31 mouse cellular contexts compared by ENCODE assay signal in the genomic region with DNA sequence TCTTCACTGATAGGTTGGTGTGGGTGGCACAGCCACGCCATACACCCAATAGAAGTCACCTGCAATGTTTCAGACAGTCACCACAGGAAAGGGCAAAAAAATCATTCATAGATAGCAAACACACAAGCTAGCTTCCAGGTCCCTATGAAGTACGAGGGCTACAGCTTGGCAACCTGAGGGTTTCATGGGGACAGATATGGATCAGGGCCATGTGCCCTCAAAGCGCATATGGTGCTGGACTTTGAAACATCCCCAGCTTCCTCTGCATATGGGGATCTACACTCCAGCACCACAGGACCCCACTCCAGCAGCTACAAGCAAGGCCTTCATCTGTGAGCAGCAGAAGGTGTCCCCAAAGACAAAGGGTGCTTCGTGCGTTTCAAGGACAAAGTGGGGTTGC. TPM values are rescaled to one million over a fixed set of nuclear protein-coding genes. Genes with fewer than 3 reads are reported as not detected.
DNase-seq lines count a peak whose midpoint lies in the region; ATAC-seq lines count a peak whose summit lies in the region.
"Had no signal": no experiment of that assay in that cellular context is flagged by ENCODE, and none has a peak within 500 bp of the region (broad histone marks: within the 10 kb centered on the region; RNA-seq: fewer than 3 reads in every experiment).

No protein-coding gene starts in this region.

- H3K27me3 ChIP-seq in heart, embryonic 10.5 days (ENCODE audit: insufficient read depth, poor library complexity, severe bottlenecking) = no peaks in the 10 kb centered on the region
- H3K27me3 ChIP-seq in kidney, embryonic 14.5 days (ENCODE audit: control insufficient read depth, insufficient read depth, low read length) = no peaks in the 10 kb centered on the region
- H3K27me3 ChIP-seq in embryonic facial prominence, embryonic 10.5 days (replicated peaks; ENCODE audit: low read depth, poor library complexity, severe bottlenecking) = no peaks in the 10 kb centered on the region
- H3K27me3 ChIP-seq: embryonic facial prominence, embryonic 15.5 days; forebrain, embryonic 13.5 days; hindbrain, embryonic 12.5 days; neural tube, embryonic 15.5 days; stomach, embryonic 15.5 days had no signal

- DNase-seq in cerebellum, postnatal 14 days = peak; percentile 37 to 62
- DNase-seq in cerebellum, adult 9-10 months = no peak
- no peak for DNase-seq in heart, embryonic 10.5 days (ENCODE audit: low spot score)
- DNase-seq in heart, adult 18-20 months = no peak
- no peak for DNase-seq in kidney, postnatal 36 days
- no peak for DNase-seq in embryonic facial prominence, embryonic 10.5 days (ENCODE audit: low spot score)
- DNase-seq in testis, postnatal 14 days (ENCODE audit: low spot score) = no peak
- DNase-seq: adrenal gland, adult 8-10 months; cerebellum, adult 11-12 months; heart, postnatal 14 days; kidney, adult 9 months; layer of hippocampus, postnatal 36 days; left cerebral cortex, postnatal 4 days; liver; lung, adult 2 months; lung, postnatal 10 days; midbrain, embryonic 14.5 days; retina, postnatal 1 day; right cerebral cortex, postnatal 25 days; thymus, postnatal 14 days had no signal

- peaks cover 2% of the 10 kb centered on the region; the same call in 1 of the 2 replicates for H3K9me3 ChIP-seq in heart, embryonic 10.5 days
- H3K9me3 ChIP-seq in kidney, embryonic 14.5 days (ENCODE audit: control insufficient read depth, low read length) = no peaks in the 10 kb centered on the region
- H3K9me3 ChIP-seq in embryonic facial prominence, embryonic 10.5 days = no peaks in the 10 kb centered on the region
- H3K9me3 ChIP-seq: embryonic facial prominence, embryonic 15.5 days; forebrain, embryonic 13.5 days; G1E; hindbrain, embryonic 12.5 days; neural tube, embryonic 15.5 days; stomach, embryonic 15.5 days had no signal

- peak overlapping the region; percentile 78 for H3K27ac ChIP-seq in heart, embryonic 10.5 days
- H3K27ac ChIP-seq in kidney, embryonic 14.5 days (ENCODE audit: low read depth, low read length) = peak overlapping the region; percentile 38; the same call in 1 of the 2 replicates
- peak overlapping the region; percentile 87 for H3K27ac ChIP-seq in embryonic facial prominence, embryonic 10.5 days (replicated peaks)
- H3K27ac ChIP-seq: embryonic facial prominence, embryonic 15.5 days; forebrain, embryonic 13.5 days; hindbrain, embryonic 12.5 days; liver, embryonic 14.5 days; macrophage; neural tube, embryonic 15.5 days; stomach, embryonic 15.5 days had no signal

- no peak overlapping the region for H3K9ac ChIP-seq in kidney, embryonic 14.5 days (ENCODE audit: low read depth, low read length)
- H3K9ac ChIP-seq: embryonic facial prominence, embryonic 15.5 days; forebrain, embryonic 13.5 days; hindbrain, embryonic 12.5 days; liver, embryonic 14.5 days; neural tube, embryonic 15.5 days; stomach, embryonic 15.5 days had no signal

- no peak for ATAC-seq in kidney, embryonic 14.5 days (ENCODE audit: low FRiP score, low TSS enrichment)
- ATAC-seq: forebrain, embryonic 13.5 days; intestine, embryonic 16.5 days had no signal

- H3K4me3 ChIP-seq in heart, embryonic 10.5 days = no peak overlapping the region
- H3K4me3 ChIP-seq in kidney, embryonic 14.5 days (ENCODE audit: low read length) = no peak overlapping the region
- H3K4me3 ChIP-seq in embryonic facial prominence, embryonic 10.5 days = no peak overlapping the region
- H3K4me3 ChIP-seq: embryonic facial prominence, embryonic 15.5 days; forebrain, embryonic 13.5 days; hindbrain, embryonic 12.5 days; neural tube, embryonic 15.5 days; stomach, embryonic 15.5 days had no signal

- 85% methylated on average over 5 of the region's 5 CpGs for WGBS in heart, embryonic 10.5 days
- 79% methylated on average over 5 of the region's 5 CpGs for WGBS in kidney, embryonic 14.5 days
- WGBS in embryonic facial prominence, embryonic 10.5 days = 86% methylated on average over 5 of the region's 5 CpGs

- peaks cover 84% of the 10 kb centered on the region for H3K4me1 ChIP-seq in heart, embryonic 10.5 days
- peaks cover 48% of the 10 kb centered on the region for H3K4me1 ChIP-seq in kidney, embryonic 14.5 days (ENCODE audit: control insufficient read depth, insufficient read depth, low read length)
- H3K4me1 ChIP-seq in embryonic facial prominence, embryonic 10.5 days = peaks cover 77% of the 10 kb centered on the region

- no peak overlapping the region for H3K4me2 ChIP-seq in kidney, embryonic 14.5 days (replicated peaks; ENCODE audit: low read depth, low read length)
- H3K4me2 ChIP-seq: embryonic facial prominence, embryonic 15.5 days; forebrain, embryonic 13.5 days; hindbrain, embryonic 12.5 days; neural tube, embryonic 15.5 days; stomach, embryonic 15.5 days had no signal

- peaks cover 10% of the 10 kb centered on the region for H3K36me3 ChIP-seq in heart, embryonic 10.5 days
- peaks cover 3% of the 10 kb centered on the region; the same call in 1 of the 2 replicates for H3K36me3 ChIP-seq in kidney, embryonic 14.5 days (ENCODE audit: control insufficient read depth, insufficient read depth, low read length)
- peaks cover 20% of the 10 kb centered on the region for H3K36me3 ChIP-seq in embryonic facial prominence, embryonic 10.5 days (replicated peaks)
- H3K36me3 ChIP-seq: embryonic facial prominence, embryonic 15.5 days; G1E; hindbrain, embryonic 12.5 days; neural tube, embryonic 15.5 days; stomach, embryonic 15.5 days had no signal

RNA-seq across cellular contexts. Expression of a gene that starts 47.2 kb away (rescaled TPM):
- 143 and 257 TPM in 2 replicates for polyA plus RNA-seq in heart, embryonic 10.5 days (2016; fragmentation: Nextera tagmentation; extraction: Ambion mirVana)
- total RNA-seq in heart, adult 18-20 months (2021) = 100 to 1,000 TPM; 217 to 274 TPM
- polyA plus RNA-seq in kidney, embryonic 14.5 days (2014; fragmentation: Nextera tagmentation; extraction: Ambion mirVana) = 169 and 322 TPM in 2 replicates
- 128 and 138 TPM in 2 replicates for polyA plus RNA-seq in embryonic facial prominence, embryonic 10.5 days (2016; fragmentation: Nextera tagmentation; extraction: Ambion mirVana)
- total RNA-seq: megakaryocyte-erythroid progenitor cell, adult 5-6 weeks had no signal
- polyA plus RNA-seq: G1E had no signal

RNA-seq across cellular contexts. Expression of a gene that starts 47.2 kb away (rescaled TPM):
- 54.9 and 97.0 TPM in 2 replicates for polyA plus RNA-seq in heart, embryonic 10.5 days (2016; fragmentation: Nextera tagmentation; extraction: Ambion mirVana)
- 100 to 1,000 TPM; 127 to 140 TPM for total RNA-seq in heart, adult 18-20 months (2021)
- 45.1 and 82.2 TPM in 2 replicates for polyA plus RNA-seq in kidney, embryonic 14.5 days (2014; fragmentation: Nextera tagmentation; extraction: Ambion mirVana)
- polyA plus RNA-seq in embryonic facial prominence, embryonic 10.5 days (2016; fragmentation: Nextera tagmentation; extraction: Ambion mirVana) = 51.8 and 54.7 TPM in 2 replicates
- polyA plus RNA-seq: G1E had no signal

Comparison
In these comparisons a context has a peak if more than half of its experiments do, and no peak if none do; other contexts are left out.
1. DNase-seq: peak in cerebellum, postnatal 14 days (2 of 2); none in cerebellum, adult 9-10 months (single experiment), heart, embryonic 10.5 days (single experiment), heart, adult 18-20 months (0 of 2), kidney, postnatal 36 days (0 of 2), embryonic facial prominence, embryonic 10.5 days (single experiment) and testis, postnatal 14 days (single experiment).
2. Peak in every context shown above with its lines, with median percentiles within 50 percentile points of each other: H3K27ac ChIP-seq.